Mouse (Mus musculus): Measurements from ENCODE around the gene Sema7a. TPM values are rescaled to one million over a fixed set of nuclear protein-coding genes. Genes with fewer than 3 reads are reported as not detected.

Gene Sema7a
- total RNA-seq (2015; ENCODE audit: low replicate concordance), result 0.84 TPM in 1 of 2 replicates, not detected in the other
- 1.1 TPM in 1 of 2 replicates, not detected in the other for total RNA-seq (2017; ENCODE audit: low replicate concordance)

DNA sequence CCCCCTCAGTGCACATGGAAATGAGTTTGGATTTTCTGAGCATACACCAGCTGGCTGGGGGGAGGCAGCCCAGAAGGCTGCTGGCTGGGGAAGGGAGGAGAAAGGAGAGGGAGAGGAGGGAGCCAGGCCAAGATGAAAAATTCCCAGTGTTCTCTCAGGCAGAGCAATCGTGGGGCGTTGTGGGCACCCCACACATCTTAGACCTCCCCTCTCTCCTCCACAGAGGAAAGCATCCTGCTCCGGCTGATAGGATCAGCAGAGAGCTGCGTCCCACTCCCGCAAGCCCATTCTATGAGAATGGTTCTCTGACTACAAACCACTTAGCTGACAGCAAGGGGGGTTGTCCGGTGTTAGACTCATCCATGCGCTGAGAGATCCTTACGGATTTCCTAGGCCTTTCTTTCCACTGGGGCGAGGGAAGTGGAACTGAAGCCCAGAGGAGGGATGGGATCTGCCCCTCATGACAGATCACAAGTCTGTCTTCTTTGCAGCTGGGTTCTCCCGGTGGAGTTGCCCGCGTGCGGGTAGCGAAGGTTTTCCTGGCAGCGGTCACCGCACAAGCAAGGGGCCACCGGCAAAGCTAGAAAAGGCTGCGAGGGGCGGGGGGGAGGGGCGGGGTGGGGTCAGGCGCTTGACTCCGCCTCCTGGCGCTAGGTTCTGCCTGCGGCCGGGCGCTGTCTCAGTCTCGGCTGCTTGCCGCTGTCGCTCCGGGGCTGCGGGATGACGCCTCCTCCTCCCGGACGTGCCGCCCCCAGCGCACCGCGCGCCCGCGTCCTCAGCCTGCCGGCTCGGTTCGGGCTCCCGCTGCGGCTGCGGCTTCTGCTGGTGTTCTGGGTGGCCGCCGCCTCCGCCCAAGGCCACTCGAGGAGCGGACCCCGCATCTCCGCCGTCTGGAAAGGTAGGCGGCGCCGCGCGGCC lies at the start of gene Sema7a:
Sema7a (plus strand) TSS at position 682 of the 918 bp plus-strand sequence.
- ATAC-seq (replicated peaks; ENCODE audit: low FRiP score, poor library complexity, severe bottlenecking), result no peak

DNA sequence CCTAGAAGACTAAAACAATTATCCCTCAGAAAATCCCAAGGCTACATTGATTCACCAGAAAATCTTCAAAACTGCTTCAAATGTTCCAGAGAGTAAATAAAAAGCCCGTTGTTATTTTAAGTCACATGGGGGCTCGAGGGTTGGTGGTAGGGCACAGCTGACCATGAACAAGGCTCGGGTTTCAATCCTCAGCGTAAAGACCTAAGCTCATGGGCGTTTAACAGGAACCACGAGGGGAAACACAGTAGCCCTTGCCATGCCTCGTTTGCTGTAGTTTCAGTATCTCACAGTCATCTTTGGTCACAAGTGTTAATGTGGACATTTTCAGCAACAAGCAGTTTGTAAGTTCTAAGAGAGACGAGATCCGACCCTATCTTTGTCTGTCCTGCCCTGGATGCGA lies 39.4 kb upstream of the Sema7a start:
- ATAC-seq (replicated peaks; ENCODE audit: low FRiP score, poor library complexity, severe bottlenecking), result no peak

DNA sequence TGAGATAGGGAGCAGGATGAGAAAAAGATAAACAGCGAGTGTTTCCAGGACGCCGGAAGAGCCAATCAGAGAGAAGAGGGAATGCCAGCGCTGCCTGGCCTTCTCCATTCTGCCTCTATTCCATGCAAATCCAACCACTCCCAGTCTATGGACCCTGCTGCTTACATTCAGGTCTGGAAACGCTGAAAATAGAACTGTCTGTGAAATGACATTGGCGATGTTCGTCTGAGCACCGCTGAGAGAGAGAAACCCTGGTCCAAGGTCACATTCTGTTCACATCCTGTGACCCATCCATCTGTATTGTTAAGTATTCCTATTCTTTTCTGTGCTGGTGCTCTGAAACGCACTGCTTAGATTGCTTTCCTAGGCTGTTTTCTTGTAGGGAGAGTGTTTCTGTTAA lies 38.7 kb upstream of the Sema7a start:
- no peak for ATAC-seq (replicated peaks; ENCODE audit: low FRiP score, poor library complexity, severe bottlenecking)

DNA sequence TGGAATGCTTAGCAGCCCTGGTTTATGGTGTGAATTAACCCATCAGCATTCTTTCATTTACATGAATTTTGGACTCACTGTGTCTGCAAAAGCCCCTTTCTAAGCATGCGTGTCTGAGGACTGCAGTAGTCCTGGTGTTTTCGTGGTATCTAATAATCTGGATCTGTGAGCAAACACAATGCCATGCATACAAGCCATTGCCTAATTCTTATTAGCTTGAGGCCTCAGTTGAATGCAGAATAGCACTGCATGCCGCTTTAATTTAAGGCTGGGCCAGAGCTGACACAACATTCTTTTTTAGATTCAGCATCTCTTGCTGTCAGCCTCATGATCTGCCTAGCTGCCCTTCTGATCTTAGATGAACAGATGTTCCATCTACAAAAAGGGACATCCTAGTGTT lies 38.3 kb upstream of the Sema7a start:
- ATAC-seq (replicated peaks; ENCODE audit: low FRiP score, poor library complexity, severe bottlenecking), result no peak

DNA sequence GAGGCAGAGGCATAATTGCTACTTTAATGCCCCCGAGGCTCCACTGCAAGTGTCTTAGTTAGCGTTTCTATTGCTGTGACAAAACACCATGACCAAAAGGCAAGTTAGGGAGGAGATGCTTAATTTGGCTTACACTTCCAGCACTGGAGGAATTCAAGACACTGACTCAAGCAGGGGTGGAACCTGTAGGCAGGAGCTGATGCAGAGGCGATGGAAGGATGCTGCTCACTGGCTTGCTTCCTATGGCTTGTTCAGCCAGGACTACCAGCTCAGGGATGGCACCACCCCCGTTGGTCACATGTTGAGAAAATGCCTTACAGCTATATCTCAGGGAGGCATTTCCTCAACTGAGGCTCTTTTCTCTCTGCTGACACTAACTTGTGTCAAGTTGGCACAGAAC lies 37.8 kb upstream of the Sema7a start:
- no peak for ATAC-seq (replicated peaks; ENCODE audit: low FRiP score, poor library complexity, severe bottlenecking)

DNA sequence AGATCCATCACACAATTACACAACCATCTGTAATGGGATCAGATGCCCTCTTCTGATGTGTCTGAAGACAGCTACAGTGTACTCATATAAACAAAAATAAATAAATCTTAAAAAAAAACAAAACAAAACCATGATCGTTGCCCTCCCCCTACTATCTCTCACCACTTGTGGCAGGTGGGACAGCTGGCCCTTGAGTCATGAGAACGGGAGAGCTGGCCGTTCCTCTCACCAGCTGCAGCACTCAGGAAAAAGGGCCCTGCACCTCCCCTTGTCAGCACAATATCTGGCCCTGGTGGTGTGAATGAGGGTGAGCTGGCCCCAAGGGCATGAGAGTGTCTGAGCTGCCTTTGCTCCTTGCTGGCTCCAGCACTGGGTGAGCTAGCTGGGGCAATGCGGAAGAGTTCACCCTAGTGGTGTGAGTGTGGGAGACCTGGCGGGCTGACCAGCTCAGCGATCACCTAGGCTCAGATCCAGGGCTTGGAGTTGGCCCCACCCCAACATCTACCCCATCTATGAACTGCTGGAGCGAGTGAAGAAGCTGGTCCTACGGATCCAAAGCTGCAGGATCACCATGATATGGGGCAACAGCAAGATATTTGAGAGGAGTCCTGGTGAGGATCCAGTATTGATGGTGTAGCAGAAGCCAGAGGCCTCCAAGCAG lies 36.2 kb upstream of the Sema7a start:
- no peak for ATAC-seq (replicated peaks; ENCODE audit: low FRiP score, poor library complexity, severe bottlenecking)

DNA sequence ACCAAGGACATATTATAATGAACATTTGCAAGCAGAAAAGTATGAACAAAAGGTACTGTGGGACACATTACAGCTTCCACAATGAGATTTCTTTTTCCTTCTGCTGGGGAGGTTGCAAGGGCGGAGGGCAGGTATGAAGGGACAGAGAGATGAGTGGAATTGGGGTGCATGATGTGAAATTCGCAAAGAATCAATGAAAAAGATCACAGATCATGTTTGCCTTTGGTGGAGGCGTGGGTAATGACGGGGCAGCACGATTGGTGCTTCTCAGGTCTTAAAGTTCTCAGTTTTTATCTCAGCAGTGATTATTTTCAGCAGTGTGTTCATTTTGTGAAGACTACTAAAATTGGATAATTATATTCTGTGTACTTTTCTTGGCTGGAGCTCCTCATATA lies 35.7 kb upstream of the Sema7a start:
- ATAC-seq (replicated peaks; ENCODE audit: low FRiP score, poor library complexity, severe bottlenecking), result no peak

DNA sequence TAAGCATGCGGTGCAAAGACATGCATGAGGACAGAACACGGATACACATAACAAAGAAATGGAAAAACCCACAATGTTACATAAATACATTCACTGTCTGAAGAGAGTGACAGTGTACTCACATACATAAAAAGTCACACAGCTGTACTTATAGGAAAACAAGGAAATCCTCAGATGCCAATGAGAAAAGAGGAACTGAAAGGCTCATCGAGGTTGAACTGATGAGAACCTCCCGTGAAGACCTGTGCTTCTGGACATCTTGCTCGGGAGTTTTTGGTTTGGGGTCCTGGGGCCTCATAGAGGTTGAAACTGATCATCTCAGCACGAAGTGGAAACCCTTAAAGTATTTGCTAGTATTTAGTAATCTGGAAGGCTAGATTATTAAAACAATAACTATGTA lies 32.7 kb upstream of the Sema7a start:
- ATAC-seq (replicated peaks; ENCODE audit: low FRiP score, poor library complexity, severe bottlenecking), result no peak

DNA sequence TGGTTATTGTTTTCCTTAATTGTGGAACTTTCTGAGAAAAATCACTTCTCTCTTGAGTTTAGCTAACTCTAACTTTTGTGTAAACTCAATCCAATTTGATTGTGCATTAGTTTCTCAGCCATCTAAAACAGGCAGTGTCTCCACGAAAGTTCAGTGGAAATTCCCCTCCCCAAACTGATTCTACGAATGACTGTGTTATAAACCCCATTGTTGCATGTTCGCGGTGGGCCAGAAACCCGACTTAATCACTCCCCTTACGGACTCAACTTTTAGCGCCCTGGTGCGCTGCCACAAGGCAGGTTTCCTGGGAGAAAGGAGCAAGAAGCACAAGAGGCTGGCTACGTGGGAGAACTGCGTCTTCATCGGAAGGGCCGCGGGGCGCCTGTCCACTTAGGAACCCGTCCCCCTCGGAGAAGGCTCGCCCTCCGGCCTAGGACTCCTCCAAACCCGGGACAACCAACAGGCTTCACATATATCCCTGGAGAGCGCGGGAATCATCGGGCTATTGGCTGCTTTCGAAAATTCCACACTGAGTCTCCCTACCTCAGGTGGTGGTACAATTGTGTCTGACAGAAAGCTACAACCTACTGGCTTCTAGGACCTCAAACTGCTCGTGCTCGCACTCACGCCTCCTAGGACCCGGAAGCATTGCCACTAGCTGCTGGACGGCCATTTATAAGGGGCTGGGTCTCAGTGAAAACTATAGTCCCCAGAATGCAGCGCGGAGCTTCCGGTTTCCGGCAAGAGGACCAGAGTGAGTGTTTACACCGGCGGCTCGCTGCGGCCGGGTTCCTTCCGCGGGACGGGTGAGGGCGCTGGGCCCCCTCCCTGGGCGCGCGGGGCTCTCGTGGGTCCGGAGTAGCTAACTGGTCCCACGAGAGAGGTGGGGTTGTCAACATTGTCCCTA lies 29.4 kb upstream of the Sema7a start, which contains the start of gene Ubl7:
Ubl7 (plus strand) TSS at position 726 of the 907 bp plus-strand sequence.
- ATAC-seq (replicated peaks; ENCODE audit: low FRiP score, poor library complexity, severe bottlenecking), result peak; percentile 99

DNA sequence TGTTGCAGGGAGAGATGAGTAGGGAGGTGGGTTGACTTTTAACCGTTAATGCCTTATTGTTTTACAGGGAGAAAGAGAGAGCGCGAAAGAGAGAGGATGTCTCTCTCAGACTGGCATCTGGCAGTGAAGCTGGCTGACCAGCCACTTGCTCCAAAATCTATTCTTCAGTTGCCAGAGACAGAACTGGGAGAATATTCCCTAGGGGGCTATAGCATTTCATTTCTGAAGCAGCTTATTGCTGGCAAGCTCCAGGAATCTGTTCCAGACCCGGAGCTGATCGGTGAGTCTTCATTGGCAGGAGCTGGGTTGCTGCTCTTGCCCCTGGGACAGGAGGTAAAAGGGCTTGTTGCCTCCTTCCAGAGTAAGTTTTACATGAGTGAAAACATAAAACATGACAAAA lies 27.3 kb upstream of the Sema7a start:
- ATAC-seq (replicated peaks; ENCODE audit: low FRiP score, poor library complexity, severe bottlenecking), result no peak

DNA sequence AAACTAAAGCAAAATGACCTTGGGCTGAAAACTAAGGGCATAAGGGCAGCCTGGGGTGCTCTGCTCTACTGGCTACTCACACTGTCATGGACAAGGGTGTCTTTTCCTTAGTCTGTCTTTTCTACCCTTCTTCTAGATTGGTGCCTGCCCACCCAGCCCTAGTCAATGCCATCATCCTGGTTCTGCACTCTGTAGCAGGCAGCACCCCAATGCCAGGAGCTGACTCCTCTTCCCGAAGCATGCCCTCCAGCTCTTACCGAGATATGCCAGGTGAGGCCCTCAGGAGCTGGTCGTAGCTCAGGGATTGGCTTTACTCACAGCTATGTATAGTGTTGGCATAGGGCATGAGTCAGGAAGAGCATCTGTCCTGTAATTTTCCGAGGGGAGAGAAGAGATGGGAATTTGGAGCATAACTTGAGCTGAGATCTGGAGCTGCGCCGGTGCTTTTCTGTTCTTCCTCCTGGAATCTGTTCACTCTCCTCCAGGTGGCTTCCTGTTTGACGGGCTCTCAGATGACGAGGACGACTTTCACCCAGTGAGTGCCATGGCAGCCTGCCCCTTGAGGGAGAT lies 18.3 kb upstream of the Sema7a start:
- ATAC-seq (replicated peaks; ENCODE audit: low FRiP score, poor library complexity, severe bottlenecking), result no peak

DNA sequence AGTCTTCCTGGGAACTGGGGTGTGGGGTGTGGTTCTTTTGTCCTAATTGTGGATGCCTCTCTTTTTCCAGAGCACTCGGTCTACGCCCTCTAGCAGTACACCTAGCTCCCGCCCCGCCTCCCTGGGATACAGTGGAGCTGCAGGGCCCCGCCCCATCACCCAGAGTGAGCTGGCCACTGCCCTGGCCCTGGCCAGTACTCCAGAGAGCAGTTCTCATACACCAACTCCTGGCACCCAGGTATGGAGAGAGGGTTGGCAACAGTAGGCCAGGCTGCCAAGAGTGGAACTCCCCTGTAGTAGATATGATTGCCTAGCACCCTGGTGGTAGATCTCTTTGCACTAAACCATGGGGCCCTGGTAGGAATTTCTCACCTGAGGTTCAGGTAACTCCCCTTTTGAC lies 17.5 kb upstream of the Sema7a start:
- no peak for ATAC-seq (replicated peaks; ENCODE audit: low FRiP score, poor library complexity, severe bottlenecking)

DNA sequence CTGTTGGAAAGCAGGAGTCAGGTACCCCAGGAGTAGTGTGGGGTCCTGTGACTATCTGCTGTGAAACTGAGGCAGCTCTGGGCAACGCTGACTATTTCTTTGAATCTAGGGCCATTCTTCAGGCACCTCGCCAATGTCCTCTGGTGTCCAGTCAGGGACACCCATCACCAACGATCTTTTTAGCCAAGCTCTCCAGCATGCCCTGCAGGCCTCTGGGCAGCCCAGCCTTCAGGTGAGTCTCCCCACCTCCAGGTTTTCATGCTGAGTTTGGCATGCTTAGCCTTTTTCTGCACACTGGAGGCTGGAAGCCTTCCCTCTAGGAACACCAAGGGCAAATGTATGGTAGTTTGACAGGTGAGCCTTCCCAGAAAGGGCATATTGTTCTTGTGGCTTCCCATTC lies 16.9 kb upstream of the Sema7a start:
- no peak for ATAC-seq (replicated peaks; ENCODE audit: low FRiP score, poor library complexity, severe bottlenecking)

DNA sequence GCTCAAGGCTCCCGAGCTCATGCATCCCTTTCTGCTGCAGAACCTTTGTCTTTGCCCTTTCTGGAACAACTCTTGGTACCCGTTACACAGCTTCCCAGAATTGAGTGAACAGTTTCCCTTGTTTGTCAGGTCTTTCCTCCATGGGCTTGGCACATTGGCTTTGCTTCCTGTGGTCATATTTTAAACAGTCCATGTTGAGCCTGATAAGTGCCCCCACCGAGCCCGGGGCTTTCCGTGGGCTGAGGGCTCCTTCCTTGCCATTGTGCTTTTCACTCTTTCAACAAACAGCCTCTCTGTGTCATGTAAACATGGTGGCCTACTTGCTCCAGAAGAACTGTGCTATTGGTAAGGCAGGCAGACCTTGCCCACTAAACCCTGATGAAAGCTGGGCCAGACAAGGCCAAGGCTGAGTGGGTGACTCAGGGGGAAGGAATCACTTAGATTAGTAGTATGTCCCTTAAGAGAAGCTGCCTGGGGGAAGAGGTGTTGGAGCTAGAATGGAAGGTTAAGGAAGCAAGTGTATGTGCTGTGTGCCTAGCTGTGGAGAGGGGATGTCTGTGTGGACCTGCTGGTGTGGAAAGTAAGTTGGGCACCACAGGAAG lies 8.6 kb upstream of the Sema7a start:
- no peak for ATAC-seq (replicated peaks; ENCODE audit: low FRiP score, poor library complexity, severe bottlenecking)

DNA sequence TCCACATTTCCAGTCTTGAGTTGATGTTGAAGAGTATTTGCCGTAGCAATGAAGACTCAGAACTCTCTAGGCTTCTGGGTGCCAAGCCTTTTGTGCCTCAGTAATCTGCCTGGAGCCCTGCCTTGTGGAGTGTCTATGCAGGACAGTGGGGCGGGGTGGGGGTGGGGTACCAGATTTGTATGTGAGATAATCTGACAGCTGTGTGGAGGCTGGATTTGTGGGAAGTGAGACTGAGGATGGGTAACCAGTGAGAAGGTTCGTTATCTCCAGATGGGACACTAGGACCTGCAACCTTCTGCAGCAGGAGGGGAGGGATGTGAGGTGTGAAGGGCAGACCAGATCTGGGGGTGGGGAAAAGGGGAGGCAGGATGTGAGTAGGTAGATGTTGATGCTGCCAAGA lies 7.7 kb upstream of the Sema7a start:
- no peak for ATAC-seq (replicated peaks; ENCODE audit: low FRiP score, poor library complexity, severe bottlenecking)

DNA sequence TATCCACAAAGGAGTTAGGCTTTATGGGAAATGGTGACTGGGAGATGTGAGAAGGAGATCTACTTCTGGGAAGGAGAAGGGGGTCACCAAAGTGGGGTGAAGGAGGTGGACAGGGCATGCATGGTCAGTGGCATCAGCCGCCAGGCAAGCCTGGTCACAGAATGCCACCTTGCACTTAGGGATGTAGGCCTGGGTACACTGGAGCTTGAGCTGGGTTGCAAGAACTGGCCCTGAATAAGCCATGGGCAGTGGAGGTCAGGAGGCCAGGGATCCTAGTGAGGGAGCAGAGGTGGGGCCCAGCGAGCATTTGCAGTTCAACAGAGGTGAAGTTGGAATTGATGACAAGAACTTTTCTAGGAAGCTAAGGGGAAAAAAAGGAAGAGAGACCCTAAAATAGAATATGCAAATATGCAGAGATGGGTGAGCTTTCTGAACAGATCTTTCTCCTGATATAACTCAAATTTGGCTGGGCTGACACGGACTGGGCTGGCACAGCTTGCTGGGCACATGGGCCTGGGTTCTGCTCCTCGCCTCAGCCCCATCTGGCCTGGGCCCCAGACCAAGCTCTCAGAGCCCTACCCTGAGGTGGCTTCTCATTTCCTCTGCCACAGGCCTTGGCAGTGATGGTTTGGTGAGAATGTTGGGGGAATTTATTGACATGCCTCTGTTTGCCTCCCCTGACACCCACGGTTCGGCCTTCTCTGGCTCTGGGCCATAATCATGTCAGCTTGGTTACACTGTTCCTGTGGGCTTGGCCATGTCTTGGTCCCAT lies 6.9 kb upstream of the Sema7a start:
- no peak for ATAC-seq (replicated peaks; ENCODE audit: low FRiP score, poor library complexity, severe bottlenecking)

DNA sequence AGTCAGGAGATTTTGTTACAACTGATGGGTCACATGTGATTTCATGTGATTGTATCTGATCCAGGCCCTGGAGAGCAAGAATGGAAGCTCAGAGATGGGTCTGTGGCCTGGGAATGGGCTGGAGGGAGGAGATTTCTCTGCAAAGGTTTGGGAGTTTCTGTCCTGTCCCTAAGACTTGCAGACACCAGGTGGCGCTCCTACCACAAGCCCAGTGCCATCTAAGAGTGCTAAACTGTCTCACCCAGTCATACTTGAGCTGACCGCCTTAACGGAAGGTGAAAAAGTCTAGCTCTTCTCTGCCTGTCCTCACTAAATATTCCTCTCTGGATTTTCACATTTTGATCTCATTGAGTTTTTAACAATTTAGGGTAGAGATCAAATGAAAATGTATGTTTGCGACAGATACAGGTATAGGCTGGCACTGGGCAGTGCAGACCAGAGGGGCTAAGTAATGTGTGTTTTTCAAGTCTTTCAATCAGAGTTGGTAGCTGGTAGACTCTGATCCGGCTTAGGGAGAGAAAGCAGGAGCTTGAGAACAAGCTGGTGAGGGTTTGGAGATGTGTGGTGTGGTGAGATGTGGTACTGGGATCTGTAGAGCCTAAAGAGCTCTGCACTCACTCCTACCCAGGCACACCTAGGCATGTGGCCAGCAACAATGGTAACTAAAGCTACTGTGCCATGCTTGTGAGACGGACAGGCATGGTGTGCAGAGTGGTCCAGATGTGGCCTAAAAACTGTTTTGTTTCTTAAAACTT lies 4.1 kb upstream of the Sema7a start:
- 0 out of 2 replicates have a peak, but pooled peaks have one; percentile 50 for ATAC-seq (replicated peaks; ENCODE audit: low FRiP score, poor library complexity, severe bottlenecking)

DNA sequence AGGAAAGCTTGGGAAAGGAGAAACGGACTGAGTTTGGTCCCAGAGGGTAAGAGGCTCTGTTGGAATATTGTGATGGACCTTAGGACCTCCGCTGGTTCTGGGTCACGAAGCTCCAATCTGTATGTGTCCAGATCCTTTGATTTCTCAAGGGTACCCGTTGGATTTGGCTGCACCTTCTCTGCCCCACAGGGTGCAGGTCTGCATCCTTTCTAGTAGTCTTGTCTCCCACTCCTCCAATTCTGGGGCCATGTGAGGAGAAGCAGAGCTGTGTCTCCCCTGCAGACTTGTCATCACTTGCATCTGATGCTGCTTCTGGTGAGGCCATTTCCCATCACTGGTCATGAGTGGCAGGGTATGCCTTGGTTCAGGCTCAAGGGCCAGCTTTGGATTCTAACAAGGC lies 2.7 kb upstream of the Sema7a start:
- no peak for ATAC-seq (replicated peaks; ENCODE audit: low FRiP score, poor library complexity, severe bottlenecking)
